Mouse (Mus musculus) MN1 (cell line): ENCODE measurements around the gene Amigo3.
A peak's percentile ranks its signal among the peaks of the same experiment; 100 is the strongest.
"Not testable (repeated sequence)": the region's sequence is repeated elsewhere in the genome, so short reads cannot be mapped to it uniquely, and the experiment has no call there.

ENCODE experiments used
- DNase-seq: peaks from one replicate; pipeline ENCODE4 v3.0.0-alpha.2; 2016; ENCODE audit warnings: low spot score

The Amigo3 gene

GRCm38 (mm10) chr9:108052885-108053664 lies at the start of gene Amigo3:
TSS of gene Amigo3 (plus strand) at chr9:108053159.
- peak; percentile 92 for DNase-seq

GRCm38 (mm10) chr9:108003531-108003890 lies 49.4 kb upstream of the Amigo3 start:
- peak; percentile 36 for DNase-seq

- DNase-seq, result no peak
Measured at GRCm38 (mm10) chr9:108008041-108008440, 44.9 kb upstream of the Amigo3 start.

- DNase-seq, result no peak
Measured at GRCm38 (mm10) chr9:108010385-108010784, 42.6 kb upstream of the Amigo3 start.

GRCm38 (mm10) chr9:108013577-108013976 lies 39.4 kb upstream of the Amigo3 start:
- DNase-seq, result not testable (repeated sequence)

GRCm38 (mm10) chr9:108017127-108017526 lies 35.8 kb upstream of the Amigo3 start:
- no peak for DNase-seq

- DNase-seq, result no peak
Measured at GRCm38 (mm10) chr9:108020741-108021140, 32.2 kb upstream of the Amigo3 start.

- no peak for DNase-seq
Measured at GRCm38 (mm10) chr9:108023216-108023615, 29.7 kb upstream of the Amigo3 start.

- DNase-seq, result no peak
Measured at GRCm38 (mm10) chr9:108026584-108026983, 26.4 kb upstream of the Amigo3 start.

- no peak for DNase-seq
Measured at GRCm38 (mm10) chr9:108027867-108028266, 25.1 kb upstream of the Amigo3 start.

- DNase-seq, result no peak
Measured at GRCm38 (mm10) chr9:108032126-108032525, 20.8 kb upstream of the Amigo3 start.

GRCm38 (mm10) chr9:108035331-108036156 lies 17.4 kb upstream of the Amigo3 start:
- DNase-seq, result no peak

- no peak for DNase-seq
Measured at GRCm38 (mm10) chr9:108044751-108045492, 8.0 kb upstream of the Amigo3 start.

GRCm38 (mm10) chr9:108046582-108046981 lies 6.4 kb upstream of the Amigo3 start:
- no peak for DNase-seq

GRCm38 (mm10) chr9:108047601-108048565 lies 5.1 kb upstream of the Amigo3 start:
- DNase-seq, result no peak

- peak; percentile 44 for DNase-seq
Measured at GRCm38 (mm10) chr9:108048566-108048955, 4.4 kb upstream of the Amigo3 start.

GRCm38 (mm10) chr9:108049016-108049455 lies 3.9 kb upstream of the Amigo3 start, which contains the start of gene Gmppb:
TSS of gene Gmppb (plus strand) at chr9:108049242.
- peak; percentile 97 for DNase-seq

- DNase-seq, result no peak
Measured at GRCm38 (mm10) chr9:108049561-108050251, 3.3 kb upstream of the Amigo3 start.

- no peak for DNase-seq
Measured at GRCm38 (mm10) chr9:108051184-108051930, 1.6 kb upstream of the Amigo3 start.

GRCm38 (mm10) chr9:108051931-108052220 lies 1.1 kb upstream of the Amigo3 start:
- no peak for DNase-seq
